Mouse (Mus musculus) cerebellum, postnatal 10 days (tissue): Measurements from ENCODE around the gene D10Jhu81e.

ENCODE experiments used
- DNase-seq, 2 experiments: peaks; one replicate each; pipeline ENCODE4 v3.0.0; 2021; ENCODE audit warnings: mixed read lengths in 2 of 2

The D10Jhu81e gene

GRCm38 (mm10) chr10:78163241-78163640, 6.3 kb downstream of the D10Jhu81e start:
- no peak for DNase-seq

- DNase-seq = peak; percentile 39 to 43
These were observed 6.9 kb downstream of the D10Jhu81e start for GRCm38 (mm10) chr10:78162646-78163045.

- DNase-seq = no peak
These were observed 8.5 kb downstream of the D10Jhu81e start for GRCm38 (mm10) chr10:78161096-78161495.

GRCm38 (mm10) chr10:78160369-78161095, 9.1 kb downstream of the D10Jhu81e start:
- DNase-seq = no peak

GRCm38 (mm10) chr10:78159906-78160305, 9.7 kb downstream of the D10Jhu81e start:
- DNase-seq = peak; percentile 94 to 96

GRCm38 (mm10) chr10:78159252-78159878, 10.2 kb downstream of the D10Jhu81e start:
- DNase-seq = peak; percentile 73 to 75

- peak; percentile 32 to 56 for DNase-seq
These were observed 11.5 kb downstream of the D10Jhu81e start for GRCm38 (mm10) chr10:78158041-78158440.

- DNase-seq = no peak
These were observed 12.7 kb downstream of the D10Jhu81e start for GRCm38 (mm10) chr10:78156926-78157325.

GRCm38 (mm10) chr10:78148834-78149766, 20.5 kb downstream of the D10Jhu81e start:
- DNase-seq = peak; percentile 71 to 75

GRCm38 (mm10) chr10:78147908-78148441, 21.6 kb downstream of the D10Jhu81e start:
- no peak for DNase-seq

GRCm38 (mm10) chr10:78143727-78144505, 25.7 kb downstream of the D10Jhu81e start:
- DNase-seq = no peak

- DNase-seq = no peak
These were observed 28.7 kb downstream of the D10Jhu81e start for GRCm38 (mm10) chr10:78140843-78141242.

- DNase-seq = no peak
These were observed 29.4 kb downstream of the D10Jhu81e start for GRCm38 (mm10) chr10:78140251-78140600.

GRCm38 (mm10) chr10:78139572-78140250, 29.9 kb downstream of the D10Jhu81e start:
- no peak for DNase-seq

GRCm38 (mm10) chr10:78138812-78139523, 30.6 kb downstream of the D10Jhu81e start:
- peak; percentile 31 to 33 for DNase-seq

- DNase-seq = no peak
These were observed 32.4 kb downstream of the D10Jhu81e start for GRCm38 (mm10) chr10:78137191-78137590.

GRCm38 (mm10) chr10:78135947-78136346, 33.6 kb downstream of the D10Jhu81e start:
- no peak for DNase-seq

GRCm38 (mm10) chr10:78134975-78135798, 34.4 kb downstream of the D10Jhu81e start:
- peak; percentile 21 to 27 for DNase-seq

GRCm38 (mm10) chr10:78134400-78134799, 35.2 kb downstream of the D10Jhu81e start:
- no peak for DNase-seq

- DNase-seq = no peak
These were observed 39.6 kb downstream of the D10Jhu81e start for GRCm38 (mm10) chr10:78129998-78130397.
